Mouse (Mus musculus) bone marrow, adult 2 months (tissue): ENCODE measurements around the gene Rtn4rl1.

Source experiments
- CTCF ChIP-seq: fragments of 200-500 bp; IDR thresholded peaks from 2 replicates; pipeline ENCODE4 v1.5.1; 2011; ENCODE audit warnings: low read length, control low read depth; ENCODE audit not compliant: control insufficient read depth, insufficient read depth
- POLR2A ChIP-seq: fragments of 200-500 bp; IDR thresholded peaks from 2 replicates; pipeline ENCODE4 v1.6.1; 2011; ENCODE audit warnings: low read depth, mild to moderate bottlenecking, control low read depth, low read length, borderline replicate concordance; ENCODE audit not compliant: control insufficient read depth

GRCm38 (mm10) chr11:75313834-75314233 lies 120.3 kb downstream of the Rtn4rl1 start:
- TF ChIP-seq POLR2A: no peak
- TF ChIP-seq CTCF: no peak
